Mouse (Mus musculus) ES-CJ7 (cell line): ENCODE measurements at regions not wholly inside any gene's neighbourhood (a gene's known extent, or its start where the extent isn't known, plus 50 kb on each side); places are given as distances from the start of the nearest gene placed in this dataset.

Experiments
- DNase-seq: peaks from one replicate; pipeline ENCODE4 v3.0.0; 2011; ENCODE audit warnings: low read depth, low spot score

- DNase-seq, result peak; percentile 24
Observed at GRCm38 (mm10) chr10:68378212-68378611, 99.7 kb upstream of the Arid5b start.

- no peak for DNase-seq
Observed at GRCm38 (mm10) chr10:68377479-68377878, 98.9 kb upstream of the Arid5b start.

- DNase-seq, result no peak
Observed at GRCm38 (mm10) chr10:68373875-68374274, 95.3 kb upstream of the Arid5b start.

GRCm38 (mm10) chr10:68371785-68372184 lies 93.2 kb upstream of the Arid5b start:
- no peak for DNase-seq

- DNase-seq, result no peak
Observed at GRCm38 (mm10) chr10:68370986-68371385, 92.4 kb upstream of the Arid5b start.

- no peak for DNase-seq
Observed at GRCm38 (mm10) chr10:68366796-68367195, 88.3 kb upstream of the Arid5b start.

- no peak for DNase-seq
Observed at GRCm38 (mm10) chr10:68360765-68361483, 82.4 kb upstream of the Arid5b start.

- peak; percentile 59 for DNase-seq
Observed at GRCm38 (mm10) chr10:68359135-68359534, 80.6 kb upstream of the Arid5b start.

- peak; percentile 77 for DNase-seq
Observed at GRCm38 (mm10) chr10:68356973-68357372, 78.4 kb upstream of the Arid5b start.

GRCm38 (mm10) chr10:68356521-68356920 lies 78.0 kb upstream of the Arid5b start:
- DNase-seq, result no peak

- no peak for DNase-seq
Observed at GRCm38 (mm10) chr10:68356093-68356485, 77.5 kb upstream of the Arid5b start.

- no peak for DNase-seq
Observed at GRCm38 (mm10) chr10:68355471-68356092, 77.0 kb upstream of the Arid5b start.

- no peak for DNase-seq
Observed at GRCm38 (mm10) chr10:68354335-68355231, 76.0 kb upstream of the Arid5b start.

- no peak for DNase-seq
Observed at GRCm38 (mm10) chr10:68353692-68354232, 75.2 kb upstream of the Arid5b start.

- no peak for DNase-seq
Observed at GRCm38 (mm10) chr10:68351841-68352555, 73.5 kb upstream of the Arid5b start.

GRCm38 (mm10) chr10:68351441-68351840 lies 72.9 kb upstream of the Arid5b start:
- DNase-seq, result no peak

- DNase-seq, result peak; percentile 13
Observed at GRCm38 (mm10) chr10:68350798-68351197, 72.3 kb upstream of the Arid5b start.

- DNase-seq, result peak; percentile 62
Observed at GRCm38 (mm10) chr10:68347806-68348205, 69.3 kb upstream of the Arid5b start.

GRCm38 (mm10) chr10:68344991-68345720 lies 66.6 kb upstream of the Arid5b start:
- peak; percentile 44 for DNase-seq

GRCm38 (mm10) chr10:68344211-68344610 lies 65.7 kb upstream of the Arid5b start:
- DNase-seq, result no peak

GRCm38 (mm10) chr10:68334054-68334453 lies 55.5 kb upstream of the Arid5b start:
- DNase-seq, result no peak
